Mouse (Mus musculus) brain, embryonic 14.5 days (tissue): ENCODE results near the gene Rrp9. TPM values are rescaled to one million over a fixed set of nuclear protein-coding genes. Genes with fewer than 3 reads are reported as not detected.
A peak's percentile ranks its signal among the peaks of the same experiment; 100 is the strongest.

Experiments used
- DNase-seq: peaks from one replicate; pipeline ENCODE4 v3.0.0-alpha.2; 2011; ENCODE audit warnings: low read depth
- CTCF ChIP-seq: fragments of 200-500 bp; IDR thresholded peaks from 2 replicates; pipeline ENCODE4 v1.5.1; 2012; ENCODE audit warnings: inconsistent platforms, mild to moderate bottlenecking, moderate library complexity, borderline replicate concordance; ENCODE audit not compliant: insufficient read depth, insufficient read length; ENCODE audit errors: extremely low read depth
- POLR2A ChIP-seq: fragments of 200-500 bp; IDR thresholded peaks from 2 replicates; pipeline ENCODE4 v1.6.1; 2012; ENCODE audit warnings: mild to moderate bottlenecking, inconsistent platforms, borderline replicate concordance; ENCODE audit not compliant: poor library complexity, insufficient read depth, insufficient read length, severe bottlenecking; ENCODE audit errors: extremely low read depth
- polyA plus RNA-seq: library from polyadenylated mRNA; depleted of rRNA; stranded (reverse); fragments of >200 nt; gene quantifications from 2 replicates; pipeline ENCODE4 v1.2.3, GENCODE M21; 2012; rRNA removed

The Rrp9 gene
- 44.6 and 59.6 TPM in 2 replicates for polyA plus RNA-seq

DNA sequence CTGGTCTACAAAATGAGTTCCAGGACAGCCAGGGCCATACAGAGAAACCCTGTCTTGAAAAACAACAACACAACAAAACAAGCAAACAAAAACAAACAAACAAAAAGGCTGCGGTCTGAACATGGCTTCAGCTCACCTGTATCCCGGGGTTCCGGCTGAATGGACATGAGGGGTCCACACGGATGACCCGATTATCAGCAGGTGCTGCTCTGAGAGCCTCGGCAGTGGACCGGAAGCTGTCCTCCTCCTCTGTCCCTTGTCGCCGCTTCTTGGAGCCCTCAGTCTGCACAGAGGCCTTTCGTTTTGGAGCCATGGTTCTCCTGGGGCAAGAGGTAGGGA lies at the start of gene Rrp9:
TSS of gene Rrp9 (plus strand) at position 301 of the 339 bp plus-strand sequence.
- no peak for TF ChIP-seq CTCF
- DNase-seq = no peak

DNA sequence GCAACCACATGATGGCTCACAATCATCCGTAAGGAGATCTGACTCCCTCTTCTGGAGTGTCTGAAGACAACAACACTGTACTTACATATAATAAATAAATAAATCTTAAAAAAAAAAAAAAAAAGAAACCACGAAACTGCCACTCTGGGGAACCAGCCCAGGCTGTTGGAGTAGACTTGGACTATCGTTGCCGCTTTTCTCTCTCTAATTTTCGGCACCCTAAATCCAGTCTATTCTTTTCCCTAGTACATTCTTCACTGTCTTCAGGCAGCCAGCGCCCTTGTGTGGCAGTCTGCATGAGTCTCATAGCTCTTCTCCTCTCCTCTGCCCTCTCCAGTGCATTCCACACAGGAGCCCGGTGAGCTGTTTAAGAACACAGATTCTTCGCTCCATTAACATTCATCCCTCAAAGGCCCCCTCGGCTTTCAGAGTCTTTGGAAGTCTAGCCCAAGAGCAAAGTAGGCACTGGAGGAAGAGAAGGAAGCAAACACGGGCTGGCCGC lies 47.0 kb upstream of the Rrp9 start:
- DNase-seq = peak; percentile 34
- TF ChIP-seq CTCF (no peak), POLR2A (no peak)

- DNase-seq = peak; percentile 99
- no peak for TF ChIP-seq CTCF
- TF ChIP-seq POLR2A = peak; percentile 42; the same call in 1 of the 2 replicates
These were observed 46.3 kb upstream of the Rrp9 start, which contains the start of gene Rpl29 for GRCm38 (mm10) chr9:106429221-106430014. Gene Rpl29 (plus strand): TSS chr9:106429454.

DNA sequence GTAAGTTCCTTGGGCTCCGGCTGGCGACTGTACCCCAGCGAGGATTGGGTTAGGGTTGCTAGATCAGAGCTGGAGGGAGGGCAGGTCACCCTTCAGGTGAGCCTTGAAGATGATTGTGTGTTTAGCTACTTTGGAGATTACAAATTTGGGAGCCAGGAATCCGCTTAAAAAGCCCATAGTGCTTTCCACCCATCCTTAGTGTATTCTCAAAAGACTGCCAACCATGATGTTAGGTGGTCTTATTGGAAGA lies 45.8 kb upstream of the Rrp9 start:
- no peak for DNase-seq
- TF ChIP-seq CTCF = no peak
- TF ChIP-seq POLR2A = no peak

GRCm38 (mm10) chr9:106433389-106433788 lies 42.4 kb upstream of the Rrp9 start:
- DNase-seq = no peak
- no peak for TF ChIP-seq POLR2A
- no peak for TF ChIP-seq CTCF

- TF ChIP-seq CTCF (no peak), POLR2A (no peak)
- DNase-seq = no peak
These were observed 39.2 kb upstream of the Rrp9 start for GRCm38 (mm10) chr9:106436566-106436965.

GRCm38 (mm10) chr9:106442680-106443079 lies 33.1 kb upstream of the Rrp9 start:
- TF ChIP-seq POLR2A (no peak), CTCF (peak; percentile 14; the same call in 1 of the 2 replicates)
- DNase-seq = no peak

GRCm38 (mm10) chr9:106444836-106445235 lies 30.9 kb upstream of the Rrp9 start:
- no peak for DNase-seq
- TF ChIP-seq CTCF (no peak), POLR2A (no peak)

- TF ChIP-seq POLR2A = no peak
- peak; percentile 53 for TF ChIP-seq CTCF
These were observed 28.4 kb upstream of the Rrp9 start, which contains the start of the genes Abhd14b and Abhd14a for GRCm38 (mm10) chr9:106447348-106447747. Gene Abhd14b (plus strand): TSS chr9:106447459. Gene Abhd14a (minus strand): TSS chr9:106447678.

DNA sequence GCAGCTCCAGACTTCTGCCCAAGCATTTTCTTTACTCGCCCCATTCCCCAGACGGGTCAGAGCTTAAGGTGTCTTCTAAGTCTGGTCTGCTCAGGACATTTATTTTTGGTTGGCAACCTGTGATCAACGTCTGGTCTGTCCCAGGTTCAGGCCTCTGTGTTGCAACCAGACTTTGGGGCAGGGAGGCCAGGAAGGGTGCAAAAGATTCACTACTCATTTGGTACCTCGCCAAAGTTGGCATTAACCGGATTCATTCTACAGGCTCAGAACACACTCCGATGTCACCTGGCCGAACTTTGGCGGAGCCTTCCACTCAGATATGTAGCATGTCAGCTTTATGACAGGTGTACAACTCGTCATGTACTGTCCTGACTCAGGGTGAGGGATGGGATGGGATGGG lies 27.8 kb upstream of the Rrp9 start:
- TF ChIP-seq POLR2A (no peak), CTCF (no peak)
- no peak for DNase-seq

More at GRCm38 (mm10) chr9:106447348-106447747, 28.4 kb upstream of the Rrp9 start, which contains the start of the genes Abhd14b and Abhd14a:
- peak; percentile 93 for DNase-seq

- no peak for TF ChIP-seq POLR2A
- peak; percentile 76 for TF ChIP-seq CTCF
- peak; percentile 86 for DNase-seq
These were observed 27.2 kb upstream of the Rrp9 start for GRCm38 (mm10) chr9:106448498-106449031.

GRCm38 (mm10) chr9:106449947-106450346 lies 25.8 kb upstream of the Rrp9 start:
- DNase-seq = no peak
- TF ChIP-seq POLR2A (no peak), CTCF (no peak)

- TF ChIP-seq POLR2A = no peak
- no peak for TF ChIP-seq CTCF
- peak; percentile 59 for DNase-seq
These were observed 25.1 kb upstream of the Rrp9 start for GRCm38 (mm10) chr9:106450661-106451060.
